Mouse (Mus musculus): ENCODE data around the gene Nrxn1.

Gene Nrxn1

GRCm38 (mm10) chr17:90654506-90654905 lies 438.4 kb downstream of the Nrxn1 start:
- DNase-seq = peak; percentile 40 to 48

GRCm38 (mm10) chr17:90653347-90653746 lies 439.5 kb downstream of the Nrxn1 start:
- peak; percentile 51 to 67 for DNase-seq

- DNase-seq = peak in 1 of 2 experiments; percentile 18
Observed at GRCm38 (mm10) chr17:90650279-90650678, 442.6 kb downstream of the Nrxn1 start.

DNA sequence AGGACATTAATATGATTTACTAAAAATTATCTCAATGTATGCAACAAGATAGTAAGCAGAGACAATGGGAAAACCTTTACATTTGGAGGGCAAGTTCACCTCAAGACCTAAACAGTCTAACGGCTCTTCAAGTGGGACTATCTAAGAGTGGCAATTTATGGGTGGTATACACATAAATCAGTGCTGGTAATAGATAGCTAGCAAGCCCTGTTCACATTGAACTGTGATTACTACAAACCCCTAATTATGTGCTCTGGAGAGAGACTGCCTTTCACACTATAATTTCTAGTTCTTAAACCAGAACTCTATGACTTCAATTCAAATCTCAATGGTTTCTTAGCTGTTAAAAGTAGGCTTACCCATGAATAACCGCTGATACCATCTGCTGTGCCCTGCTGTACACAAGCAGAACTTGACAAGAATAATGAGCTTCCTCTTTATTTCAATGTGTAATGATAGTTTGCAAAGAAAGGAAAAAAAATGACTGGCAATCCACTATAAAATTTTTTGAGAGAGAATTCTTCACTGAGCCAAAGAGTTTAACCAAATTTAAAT lies 453.8 kb downstream of the Nrxn1 start:
- DNase-seq = peak in 1 of 2 experiments; percentile 24

- DNase-seq = no peak
Observed at GRCm38 (mm10) chr17:90638183-90638727, 454.6 kb downstream of the Nrxn1 start.

- DNase-seq = no peak
Observed at GRCm38 (mm10) chr17:90631371-90631770, 461.5 kb downstream of the Nrxn1 start.

DNA sequence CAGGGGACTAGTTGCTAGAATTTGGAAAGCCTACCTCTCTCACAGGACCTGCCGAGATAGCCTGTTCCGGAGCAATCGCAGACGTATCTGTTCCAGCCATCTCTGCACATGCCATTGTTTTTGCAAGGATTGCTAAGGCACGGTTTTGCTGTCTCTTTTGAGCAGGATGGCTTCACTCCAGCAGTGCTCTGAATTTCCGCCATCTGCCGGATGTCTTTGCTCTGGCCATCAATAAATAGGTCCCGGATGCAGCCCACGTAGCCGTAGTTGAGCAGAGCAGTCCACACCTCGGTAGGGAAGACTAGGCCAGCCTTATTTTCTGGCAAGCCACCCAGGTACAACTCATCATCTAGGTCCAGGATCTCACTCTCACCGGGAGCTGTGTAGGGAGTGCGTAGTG lies 463.0 kb downstream of the Nrxn1 start:
- DNase-seq = peak; percentile 87 to 89

- DNase-seq = peak; percentile 42 to 59
Observed at GRCm38 (mm10) chr17:90628469-90628868, 464.4 kb downstream of the Nrxn1 start.

DNA sequence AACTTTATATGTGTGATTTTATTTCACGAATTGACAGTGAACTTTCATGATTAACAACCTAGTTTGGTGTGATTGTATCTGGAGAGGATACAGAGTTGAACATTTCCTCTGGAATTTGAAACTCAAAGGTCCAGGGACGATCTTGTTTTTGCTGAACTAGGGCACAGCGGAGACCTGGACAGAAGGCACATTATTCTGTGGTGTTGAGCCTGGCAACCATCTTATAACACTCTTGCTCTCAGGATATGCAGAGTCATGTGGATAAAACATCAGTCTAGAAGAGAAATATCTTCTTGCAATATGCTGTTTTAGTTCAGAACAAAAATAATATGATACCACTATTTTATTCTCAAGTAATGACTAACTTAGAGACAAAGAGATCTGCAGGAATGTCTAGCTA lies 464.9 kb downstream of the Nrxn1 start:
- peak; percentile 34 to 44 for DNase-seq

GRCm38 (mm10) chr17:90627395-90627794 lies 465.5 kb downstream of the Nrxn1 start:
- DNase-seq = peak in 1 of 2 experiments; percentile 34

DNA sequence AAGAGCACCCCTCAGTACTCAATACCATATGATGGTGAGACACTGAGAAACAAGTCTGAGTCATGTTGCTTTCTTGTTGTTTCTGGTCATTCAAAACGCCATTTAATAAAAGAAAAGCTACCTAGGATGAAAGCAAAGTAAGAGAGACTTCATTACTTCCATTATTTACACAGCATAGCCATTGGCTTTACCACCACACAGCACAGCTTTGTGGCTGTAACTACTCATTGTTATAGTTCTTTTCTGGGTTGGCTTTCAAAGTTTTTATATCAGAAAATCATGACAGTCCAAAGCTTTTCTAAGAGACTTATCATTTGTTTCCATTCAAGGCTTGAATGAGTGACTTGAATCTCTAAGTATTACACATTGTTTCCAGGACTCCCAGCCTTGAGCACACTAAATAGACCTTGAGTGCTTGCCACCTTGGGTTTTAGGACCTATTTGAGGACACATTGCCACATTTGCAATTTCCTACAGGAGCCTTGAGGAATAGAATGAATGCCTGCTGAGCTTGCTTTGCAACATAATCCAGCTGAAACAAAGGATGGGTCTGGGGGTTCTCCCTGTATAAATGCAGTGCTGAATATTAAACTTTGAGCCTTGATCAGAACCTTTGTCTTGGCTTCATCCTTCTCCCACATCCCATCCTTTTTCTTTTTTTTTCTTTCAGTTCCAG lies 468.1 kb downstream of the Nrxn1 start:
- no peak for DNase-seq

- DNase-seq = no peak
Observed at GRCm38 (mm10) chr17:90621828-90622227, 471.0 kb downstream of the Nrxn1 start.

DNA sequence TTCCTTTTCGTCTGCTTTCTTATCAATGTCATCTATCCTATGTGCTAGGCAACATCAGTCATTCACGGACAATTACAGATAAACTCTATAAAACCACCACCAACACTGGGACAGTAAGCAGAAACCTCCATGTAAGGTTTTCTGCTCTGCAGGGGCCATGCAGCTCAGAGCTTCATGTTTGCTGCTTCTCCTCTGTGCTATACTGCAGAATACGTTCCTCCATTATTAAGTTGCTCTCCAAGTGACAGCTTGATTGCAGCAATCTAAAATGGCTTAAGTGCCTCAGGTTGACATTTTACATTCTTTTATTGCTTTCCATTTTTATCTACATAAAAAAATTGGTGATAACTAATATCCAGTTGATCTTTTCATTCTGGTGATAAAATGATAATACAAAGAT lies 477.9 kb downstream of the Nrxn1 start:
- no peak for DNase-seq

GRCm38 (mm10) chr17:90607427-90607806 lies 485.5 kb downstream of the Nrxn1 start:
- no peak for DNase-seq

- peak; percentile 94 to 95 for DNase-seq
Observed at GRCm38 (mm10) chr17:90606718-90607426, 486.0 kb downstream of the Nrxn1 start.

- DNase-seq = no peak
Observed at GRCm38 (mm10) chr17:90599570-90600524, 493.0 kb downstream of the Nrxn1 start.

GRCm38 (mm10) chr17:90594798-90595533 lies 497.9 kb downstream of the Nrxn1 start:
- no peak for DNase-seq

DNA sequence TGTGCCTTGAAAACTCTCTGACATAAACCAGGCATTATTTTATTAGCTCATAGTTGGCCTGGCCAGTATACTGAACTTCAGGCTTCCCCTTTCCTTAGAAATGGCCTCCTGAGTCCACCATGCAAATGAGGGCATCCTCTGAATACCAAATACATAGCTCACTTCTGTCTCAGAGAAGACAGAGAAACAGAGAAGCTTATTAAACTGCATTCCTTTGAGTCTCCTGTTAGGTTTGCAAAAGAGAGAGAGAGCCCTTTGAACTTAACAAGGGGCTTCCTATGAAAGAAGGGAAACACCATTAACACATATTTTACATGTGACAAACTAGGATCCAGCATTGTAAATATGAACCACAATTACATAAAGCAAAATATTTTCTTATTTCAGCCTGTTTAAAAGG lies 506.0 kb downstream of the Nrxn1 start:
- no peak for DNase-seq

- peak; percentile 56 to 70 for DNase-seq
Observed at GRCm38 (mm10) chr17:90584666-90585195, 508.1 kb downstream of the Nrxn1 start.

GRCm38 (mm10) chr17:90583826-90584534 lies 508.9 kb downstream of the Nrxn1 start:
- peak; percentile 46 to 65 for DNase-seq

DNA sequence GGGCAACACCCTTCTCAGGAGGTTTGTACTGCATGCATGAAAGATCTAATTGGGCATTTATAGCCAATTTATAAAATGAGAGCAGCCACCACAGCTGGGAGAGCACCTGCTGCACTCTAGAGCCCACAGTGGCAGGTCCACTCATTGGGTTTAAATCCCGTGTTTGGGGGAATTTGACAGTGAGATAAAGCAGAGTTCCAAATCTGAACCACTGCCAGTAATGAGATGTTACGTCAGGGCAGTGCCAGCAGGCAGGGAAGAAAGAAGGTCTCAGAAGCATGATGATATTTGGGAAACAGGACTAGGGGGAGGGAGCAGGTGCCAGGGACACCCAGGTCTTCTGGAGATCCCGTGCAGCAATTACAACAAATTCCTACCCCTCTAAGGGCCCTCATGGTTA lies 509.7 kb downstream of the Nrxn1 start:
- DNase-seq = peak; percentile 37 to 39

All from cerebellum, postnatal 25 days (tissue).